Mouse (Mus musculus) urinary bladder, postnatal 36 days (tissue): ENCODE results near the gene Tanc1.

ENCODE experiments used
- DNase-seq, 2 experiments: peaks; one replicate each; pipeline ENCODE4 v3.0.0; 2022; ENCODE audit warnings: low spot score in 2 of 2, mixed read lengths in 1 of 2

Gene Tanc1

DNA sequence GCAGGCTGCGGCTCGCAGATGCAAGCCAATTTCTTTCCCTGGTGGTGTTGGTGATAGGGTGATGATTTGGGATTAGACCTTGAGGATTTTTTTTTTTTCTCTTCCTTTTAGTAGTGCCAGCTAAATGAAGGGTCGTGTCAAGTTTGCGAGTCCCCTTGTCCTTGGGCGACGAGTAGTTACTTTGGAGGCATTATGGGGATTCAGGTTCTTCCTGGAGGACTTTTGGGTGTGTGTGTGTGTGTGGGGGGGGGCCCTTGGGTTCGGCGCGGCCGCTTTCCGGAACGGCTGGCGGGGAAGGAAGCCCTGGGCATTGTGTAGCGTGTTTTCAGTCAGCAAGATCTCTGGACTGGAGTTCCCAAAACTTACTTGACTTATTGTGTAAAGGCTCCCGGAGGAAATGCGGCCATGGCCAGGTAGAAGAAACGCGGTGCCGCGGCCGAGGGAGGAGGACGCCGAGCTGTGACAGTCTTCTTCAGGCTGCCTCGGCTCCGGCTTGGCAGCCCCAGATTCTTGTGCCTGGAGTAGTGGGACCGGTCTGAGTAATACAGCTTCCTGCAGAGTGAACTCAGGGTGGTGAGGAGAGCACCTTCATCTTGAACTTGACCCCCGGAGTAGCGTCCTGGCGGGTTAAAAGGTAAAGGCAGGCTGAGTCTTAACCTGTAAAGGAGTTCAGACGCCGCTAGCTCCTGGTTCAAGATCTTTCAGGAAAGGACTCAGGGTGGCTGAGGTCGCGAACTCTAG is 1.1 kb downstream of the Tanc1 start:
- DNase-seq: peak; percentile 40 to 44

DNA sequence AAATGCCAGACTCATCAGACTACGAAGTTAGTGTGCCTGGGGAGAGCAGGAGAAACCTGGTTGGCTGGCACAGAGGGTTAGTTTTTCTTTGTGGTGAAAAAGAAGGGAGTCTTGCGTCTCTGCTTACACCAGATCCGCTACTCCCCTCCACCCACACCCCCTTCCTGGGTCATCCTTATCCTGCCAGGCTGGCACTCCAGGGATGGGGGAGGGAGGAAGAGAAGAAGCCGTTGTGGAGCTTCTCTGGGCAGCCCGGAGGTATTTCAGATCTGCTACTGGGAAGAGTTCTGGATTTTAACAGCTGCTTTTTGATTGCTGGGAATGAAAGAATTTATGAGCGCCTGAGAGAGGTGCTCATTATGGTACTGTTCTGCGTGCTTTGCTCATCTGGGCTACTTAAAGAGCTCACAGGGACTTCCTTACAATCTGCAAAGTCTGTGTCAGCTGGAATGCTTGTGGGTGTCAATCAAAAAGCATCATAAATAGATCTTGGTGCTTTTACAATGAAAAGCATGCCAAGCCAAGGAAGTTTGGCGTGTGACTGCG is 1.7 kb downstream of the Tanc1 start:
- DNase-seq: no peak

DNA sequence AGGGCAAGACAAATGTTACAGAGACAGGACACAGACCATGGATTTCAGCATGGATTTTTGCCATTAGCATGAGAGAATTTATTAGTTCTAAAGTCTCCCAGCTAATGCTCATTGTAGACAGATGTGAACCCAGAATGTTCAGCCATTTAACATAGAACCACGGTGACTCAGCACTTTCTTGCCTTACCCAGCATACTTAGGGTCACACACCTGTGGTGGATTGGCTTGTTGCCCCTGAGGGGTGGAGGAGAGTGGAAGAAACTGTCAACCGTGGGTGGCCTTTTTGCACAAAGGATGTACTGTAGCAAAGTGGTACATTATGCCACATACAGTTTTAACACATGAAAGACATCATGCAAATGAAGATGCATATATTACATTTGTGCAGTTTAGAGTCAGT is 5.0 kb downstream of the Tanc1 start:
- no peak for DNase-seq

DNA sequence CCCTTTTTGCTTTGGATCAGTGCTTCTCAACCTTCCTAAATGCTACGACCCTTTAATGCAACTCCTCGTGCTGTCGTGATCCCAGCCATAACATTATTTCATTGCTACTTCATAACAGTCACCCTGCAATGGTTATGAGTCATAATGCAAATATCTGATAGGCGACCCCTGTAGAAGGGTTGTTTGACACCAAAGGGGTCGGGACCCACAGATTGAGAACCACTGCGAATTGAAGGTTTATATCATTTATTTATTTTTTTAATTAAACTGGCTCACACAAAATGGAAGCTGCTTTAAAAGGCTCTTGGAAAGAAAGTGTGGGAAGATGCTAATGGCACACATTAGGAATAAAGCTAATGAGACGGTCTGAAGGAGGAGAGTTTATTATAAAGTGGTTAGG is 7.2 kb downstream of the Tanc1 start:
- DNase-seq: no peak

DNA sequence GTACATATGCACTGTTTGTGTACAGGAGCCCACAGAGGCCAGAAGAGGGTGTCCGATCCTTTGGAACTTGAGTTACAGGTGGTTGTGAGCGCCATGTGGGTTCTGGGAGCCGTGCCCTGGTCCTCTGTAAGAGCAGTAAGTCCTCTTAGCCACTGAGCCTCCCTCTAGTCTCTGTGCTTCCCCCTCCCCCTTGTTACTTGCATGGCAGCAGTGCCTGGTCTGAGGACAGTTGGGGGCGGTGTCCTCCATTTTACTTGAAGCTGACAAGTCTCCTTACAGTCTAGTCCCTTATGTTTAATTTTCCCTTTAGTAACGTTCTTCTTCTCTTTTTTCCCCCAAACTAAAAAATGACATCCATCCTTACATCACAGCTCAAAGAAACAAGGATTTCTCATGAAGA is 8.8 kb downstream of the Tanc1 start:
- DNase-seq: no peak

DNA sequence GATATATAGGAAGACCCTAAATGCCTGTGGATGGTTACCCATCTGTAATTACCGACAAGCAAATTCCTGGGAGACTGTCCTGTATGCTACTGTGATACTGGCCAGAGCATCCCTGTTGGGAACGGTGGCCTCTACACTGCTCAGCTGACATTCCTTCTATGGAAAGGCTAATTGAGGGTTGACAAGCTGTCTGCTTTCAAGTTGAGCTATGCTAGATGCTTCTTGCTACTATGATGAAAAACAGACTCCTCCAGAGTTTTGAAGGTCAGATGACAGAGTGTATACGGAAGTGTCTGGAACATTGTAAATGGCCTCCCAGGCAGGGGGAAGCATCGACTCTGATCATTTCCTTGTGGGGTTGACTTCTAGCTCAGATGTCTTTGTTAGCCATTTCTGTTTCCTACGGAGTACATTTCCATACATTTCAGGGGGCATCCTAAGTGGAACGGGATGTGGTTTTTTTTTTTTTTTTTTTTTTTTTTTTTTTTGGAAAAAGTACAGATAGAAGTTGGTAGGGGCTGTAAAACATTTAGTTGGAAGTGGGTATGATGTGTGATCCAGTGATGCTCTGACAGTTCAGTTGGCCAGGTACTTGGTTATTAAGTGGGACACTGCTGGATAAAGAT is 10.8 kb downstream of the Tanc1 start:
- no peak for DNase-seq

DNA sequence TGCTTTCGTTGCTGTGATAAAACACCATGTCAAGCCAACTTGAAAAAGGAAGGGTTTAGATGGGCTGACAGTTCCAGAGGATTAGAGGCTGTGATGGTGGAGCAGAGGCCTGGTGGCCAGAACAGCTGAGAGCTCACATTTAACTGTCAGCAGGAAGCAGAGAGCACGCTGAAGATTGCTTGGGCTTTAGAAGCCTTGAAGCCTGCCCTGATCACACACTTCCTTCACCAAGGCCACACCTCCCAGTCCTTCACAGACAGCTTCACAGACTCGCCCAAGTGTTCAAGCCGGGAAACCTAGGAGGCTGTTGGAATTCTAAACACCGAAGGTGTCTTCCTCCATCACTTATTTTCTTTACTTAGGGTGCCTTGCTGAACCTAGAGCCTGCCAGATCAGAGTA is 12.0 kb downstream of the Tanc1 start:
- no peak for DNase-seq

DNA sequence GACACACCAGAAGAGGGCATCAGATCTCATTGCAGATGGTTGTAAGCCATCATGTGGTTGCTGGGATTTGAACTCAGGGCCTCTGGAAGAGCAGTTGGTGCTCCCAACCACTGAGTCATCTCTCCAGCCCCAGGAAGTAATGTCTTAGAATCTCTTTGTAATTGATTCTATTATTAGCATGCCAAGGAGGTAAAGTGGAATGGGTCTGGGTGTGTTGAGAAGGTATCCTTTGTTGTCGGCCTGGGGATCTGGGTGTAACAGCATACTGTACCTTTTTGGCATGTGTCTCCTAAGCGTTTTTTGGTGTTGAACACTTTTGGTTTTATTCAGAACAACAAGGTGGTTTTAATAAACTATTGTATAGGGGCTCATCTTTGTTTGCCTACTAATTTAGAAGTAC is 13.6 kb downstream of the Tanc1 start:
- DNase-seq: no peak

DNA sequence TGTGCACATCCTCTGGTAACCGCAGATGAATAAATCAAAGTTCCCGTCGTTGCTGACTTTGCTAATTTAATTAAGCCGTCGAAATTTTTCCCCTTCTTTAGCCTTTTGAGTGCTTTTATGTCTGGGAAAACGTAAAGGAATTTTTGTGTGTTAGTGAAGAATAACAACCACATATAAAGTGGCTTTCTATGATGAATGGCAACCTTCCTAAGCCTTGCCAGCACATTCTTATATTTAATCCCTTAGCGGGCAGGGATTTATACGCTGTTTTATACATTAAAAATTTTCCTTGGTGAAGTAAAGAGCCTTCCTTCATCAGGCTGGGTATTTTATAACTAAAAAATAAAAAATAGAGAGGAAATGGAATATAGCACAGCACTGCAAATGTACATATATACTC is 14.1 kb downstream of the Tanc1 start:
- DNase-seq: no peak

DNA sequence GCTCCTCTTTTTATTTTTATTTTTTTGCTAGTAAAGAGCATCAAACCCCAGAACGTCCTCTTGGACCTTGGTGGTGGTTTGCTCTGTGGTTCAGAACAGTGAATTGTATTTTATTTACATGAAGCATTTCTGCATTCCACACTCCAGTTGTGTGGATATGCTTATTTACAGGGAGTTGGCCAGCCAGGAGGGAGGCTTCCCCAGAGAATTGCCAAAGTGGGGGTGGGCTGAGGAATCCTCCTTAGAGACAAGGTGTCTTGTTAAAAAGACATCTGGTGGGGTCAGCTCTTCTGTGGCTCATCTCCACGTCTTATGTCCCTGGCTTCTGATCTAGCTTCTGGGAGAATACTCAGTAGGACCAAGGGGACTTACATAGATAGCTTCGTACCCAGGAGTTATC is 14.6 kb downstream of the Tanc1 start:
- DNase-seq: no peak

DNA sequence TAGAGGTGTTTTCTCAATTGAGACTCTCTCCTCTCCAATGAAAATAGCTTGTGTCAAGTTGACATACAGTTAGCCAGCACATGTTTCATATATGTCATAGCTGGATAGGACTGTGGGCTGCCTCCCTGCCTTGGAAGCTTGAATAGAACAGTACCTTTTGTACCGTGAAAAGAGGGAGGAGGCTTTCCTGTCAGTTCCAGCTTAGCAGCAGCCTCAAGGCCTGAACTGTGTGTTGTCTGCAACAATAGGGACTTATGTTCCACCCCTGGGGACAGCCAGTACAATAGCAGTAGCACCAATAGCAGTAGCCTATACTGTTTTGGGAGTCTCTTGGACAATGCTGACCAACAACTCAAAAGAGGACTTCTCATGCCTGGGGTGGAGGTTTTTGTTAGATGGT is 15.7 kb downstream of the Tanc1 start:
- DNase-seq: no peak

DNA sequence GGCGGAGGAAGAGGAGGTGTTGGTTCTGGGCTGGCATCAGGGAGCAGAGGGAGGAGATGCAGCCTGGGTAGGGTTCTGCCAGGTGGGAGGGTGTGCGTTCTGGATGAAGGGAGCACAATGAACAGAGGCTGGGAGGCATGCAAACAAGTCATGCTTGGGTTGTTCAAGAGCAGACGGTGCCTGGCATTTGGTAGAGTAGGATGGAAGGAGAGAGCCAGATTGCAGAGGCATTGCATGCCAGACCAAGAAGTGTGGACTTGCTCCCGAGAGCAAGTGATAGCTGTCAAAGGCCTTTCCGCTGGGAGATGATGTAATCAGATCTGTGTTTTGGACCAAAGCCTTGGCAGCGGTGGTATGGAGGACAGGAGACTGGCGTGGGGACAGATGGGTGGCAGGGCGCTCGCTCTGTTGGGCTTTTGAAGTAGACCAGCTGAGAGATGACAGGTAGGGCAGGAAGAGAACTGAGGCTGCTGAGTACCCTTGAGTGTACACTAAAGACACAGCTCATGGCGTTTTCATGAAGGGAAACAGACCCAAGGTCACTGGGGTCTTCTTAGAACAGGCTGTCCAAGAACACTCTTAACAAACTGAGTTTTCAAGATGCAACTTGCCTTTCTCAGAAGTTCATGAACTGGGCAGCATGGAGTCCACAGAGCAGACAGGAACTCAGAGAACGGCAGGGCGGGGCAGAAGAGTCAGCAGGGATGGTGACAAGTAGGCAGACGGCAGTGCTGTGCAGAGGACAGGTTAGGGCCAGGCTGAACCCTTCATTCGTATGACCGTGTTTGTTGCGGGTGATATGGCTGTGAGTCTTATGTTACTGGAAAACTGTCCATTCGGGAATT is 16.4 kb downstream of the Tanc1 start:
- DNase-seq: peak; percentile 14 to 57

DNA sequence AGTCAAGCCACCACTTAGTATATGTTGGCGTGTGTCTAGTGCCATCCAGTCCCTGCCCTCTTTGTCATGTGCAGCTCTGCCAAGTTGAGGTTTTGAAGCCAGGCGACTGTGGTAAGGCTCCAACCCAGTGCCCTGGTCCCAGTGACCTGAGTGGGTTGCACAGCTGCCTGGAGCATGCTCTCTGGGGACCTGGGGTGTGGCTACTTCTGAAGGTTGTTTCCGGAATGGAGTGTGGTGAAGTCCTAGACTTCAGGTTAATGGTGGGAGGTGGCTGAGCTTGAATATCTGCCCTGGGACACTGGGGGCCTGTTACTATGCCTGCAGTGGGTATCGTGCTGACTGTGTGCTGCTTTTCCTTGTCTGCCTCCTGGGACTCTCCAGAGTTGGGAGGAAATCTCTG is 18.0 kb downstream of the Tanc1 start:
- DNase-seq: peak in 1 of 2 experiments; percentile 45

DNA sequence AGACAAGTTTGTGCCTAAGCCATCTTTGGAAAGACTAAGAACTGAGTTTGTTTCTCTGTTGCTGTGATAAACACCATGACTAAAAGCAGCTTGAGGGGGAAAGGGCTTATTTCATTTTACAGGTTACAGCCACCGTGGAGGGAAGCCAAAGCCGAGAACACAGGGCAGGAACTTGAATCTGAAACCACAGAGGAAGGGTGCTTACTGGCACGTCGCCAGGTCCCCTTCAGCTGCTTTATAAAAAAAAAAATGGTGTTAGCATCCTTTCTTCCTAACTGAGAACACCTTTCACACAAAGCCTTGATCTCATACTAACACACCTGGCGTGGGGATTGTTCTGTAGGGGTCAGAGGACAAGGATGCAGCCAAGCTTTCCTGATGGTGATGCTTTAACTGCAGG is 19.6 kb downstream of the Tanc1 start:
- DNase-seq: no peak

DNA sequence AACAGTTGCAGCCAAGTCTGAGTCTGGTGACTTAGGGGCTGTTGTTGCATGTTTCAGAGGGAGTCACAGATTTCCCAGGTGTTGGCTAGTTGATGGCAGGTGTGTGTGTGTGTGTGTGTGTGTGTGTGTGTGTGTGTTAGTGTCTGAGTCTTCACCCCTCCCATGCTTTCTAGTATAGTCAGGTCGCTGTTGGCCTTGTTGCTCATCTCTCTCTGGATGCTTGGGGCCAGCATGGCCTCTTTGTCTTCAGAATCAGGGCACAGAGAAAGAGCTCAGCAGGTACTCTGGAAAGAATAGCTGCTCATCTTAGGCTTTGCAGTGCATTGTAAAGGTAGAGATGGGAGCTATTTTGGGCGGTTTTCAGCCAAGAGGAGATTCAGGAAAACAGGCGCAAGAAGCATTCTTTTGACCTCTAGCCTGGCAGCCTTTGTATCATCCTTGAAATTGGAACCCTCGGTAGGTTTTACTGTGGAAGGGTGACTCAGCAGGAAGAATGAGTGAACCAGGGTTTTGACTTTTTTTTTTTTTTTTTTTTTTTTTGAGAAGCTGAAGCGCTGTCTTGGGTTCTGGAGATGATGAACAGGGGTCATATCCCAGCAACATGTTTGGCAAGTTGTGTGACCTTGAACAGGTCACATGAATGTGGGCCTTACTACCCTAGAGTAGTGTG is 22.1 kb downstream of the Tanc1 start:
- DNase-seq: no peak

DNA sequence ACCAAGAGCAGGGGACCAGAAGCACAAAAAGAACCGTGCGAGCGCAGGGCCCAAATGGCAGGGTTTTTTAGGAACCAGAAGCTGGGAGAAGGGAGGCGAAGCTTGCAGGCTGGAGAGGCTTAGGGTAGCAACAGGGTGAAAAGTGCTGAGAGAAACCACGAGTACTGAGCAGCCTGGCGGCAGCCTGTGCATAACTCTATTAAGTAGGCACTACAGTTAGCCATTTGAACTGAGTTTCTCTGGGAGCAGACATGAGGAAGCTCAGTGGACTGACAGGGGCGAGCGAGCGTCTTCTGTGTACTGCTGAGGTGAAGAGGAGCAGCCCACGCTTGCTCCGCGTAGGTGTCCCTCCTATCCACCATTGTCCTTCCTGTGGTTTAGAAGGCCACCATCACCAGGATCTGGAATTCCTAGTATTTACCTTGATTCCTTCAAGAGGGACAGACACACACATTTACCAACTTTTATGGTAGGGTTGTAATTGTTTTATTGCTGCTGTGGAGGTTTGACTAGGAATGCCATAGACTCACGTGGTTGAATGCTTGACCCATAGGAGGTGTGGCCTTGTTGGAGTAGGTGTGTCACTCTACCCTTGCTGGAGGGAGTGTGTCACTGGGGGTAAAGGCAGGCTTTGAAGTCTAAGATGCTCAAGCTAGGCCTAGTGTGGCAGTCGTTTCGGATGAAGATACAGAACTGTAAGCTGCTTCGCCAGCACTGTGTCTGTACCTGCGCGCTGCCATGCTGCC is 25.4 kb downstream of the Tanc1 start:
- no peak for DNase-seq

DNA sequence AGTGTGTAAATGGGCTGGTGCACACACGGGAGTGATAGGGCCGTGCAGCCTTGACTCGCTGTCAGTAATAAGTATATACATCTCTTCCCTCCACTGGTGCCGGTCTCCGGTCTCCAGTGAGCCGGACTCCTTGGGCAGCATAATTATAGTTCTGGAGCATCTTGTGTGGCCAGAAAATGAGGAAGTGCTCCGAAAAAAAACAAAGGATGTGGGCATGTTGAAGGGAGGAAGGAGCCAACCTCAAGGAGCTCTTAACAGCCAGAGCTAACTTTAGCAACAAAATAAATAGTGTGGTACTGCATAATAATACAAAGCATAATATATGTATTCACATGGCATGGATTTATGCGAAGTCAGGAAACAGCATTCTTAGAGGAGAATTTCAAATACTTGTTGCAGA is 30.9 kb downstream of the Tanc1 start:
- no peak for DNase-seq

DNA sequence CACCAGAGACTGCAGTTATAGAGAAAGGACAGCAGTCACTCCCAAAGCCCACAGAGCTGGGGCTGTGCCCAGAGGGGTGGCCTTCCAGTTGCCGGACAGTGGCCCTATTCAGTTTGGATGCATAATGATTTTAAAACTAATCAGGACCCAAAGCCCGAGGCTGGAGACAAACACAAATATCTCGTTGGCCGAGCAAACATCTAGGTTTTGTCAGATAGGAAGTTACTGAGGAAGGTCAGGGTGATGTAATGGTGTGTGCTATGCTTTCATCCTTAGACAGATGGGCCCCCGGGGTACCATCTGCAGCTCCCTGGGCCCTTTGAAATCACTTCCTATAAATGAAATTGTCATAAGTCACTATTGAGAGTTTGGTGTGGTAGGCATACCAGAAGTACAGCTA is 33.0 kb downstream of the Tanc1 start:
- DNase-seq: no peak

DNA sequence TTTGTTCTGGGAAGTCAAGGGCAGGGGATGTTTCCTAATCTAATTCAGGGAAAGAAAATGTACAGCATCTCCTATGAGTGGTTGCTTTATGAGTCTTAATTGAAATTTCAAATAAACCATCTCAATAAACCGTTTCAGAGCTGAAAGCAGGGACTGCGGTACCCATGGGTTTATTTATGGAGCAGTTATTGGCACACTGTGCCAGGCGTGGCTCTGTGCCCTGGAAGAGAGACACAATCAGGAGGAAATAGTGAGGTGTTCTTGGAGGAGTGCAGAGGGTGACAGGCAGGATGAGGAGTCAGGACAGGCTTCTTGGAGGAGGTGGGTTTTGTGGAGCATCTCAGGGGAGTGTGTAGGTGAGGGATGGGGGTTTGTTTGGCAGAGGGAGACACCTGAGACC is 33.7 kb downstream of the Tanc1 start:
- DNase-seq: peak in 1 of 2 experiments; percentile 9

DNA sequence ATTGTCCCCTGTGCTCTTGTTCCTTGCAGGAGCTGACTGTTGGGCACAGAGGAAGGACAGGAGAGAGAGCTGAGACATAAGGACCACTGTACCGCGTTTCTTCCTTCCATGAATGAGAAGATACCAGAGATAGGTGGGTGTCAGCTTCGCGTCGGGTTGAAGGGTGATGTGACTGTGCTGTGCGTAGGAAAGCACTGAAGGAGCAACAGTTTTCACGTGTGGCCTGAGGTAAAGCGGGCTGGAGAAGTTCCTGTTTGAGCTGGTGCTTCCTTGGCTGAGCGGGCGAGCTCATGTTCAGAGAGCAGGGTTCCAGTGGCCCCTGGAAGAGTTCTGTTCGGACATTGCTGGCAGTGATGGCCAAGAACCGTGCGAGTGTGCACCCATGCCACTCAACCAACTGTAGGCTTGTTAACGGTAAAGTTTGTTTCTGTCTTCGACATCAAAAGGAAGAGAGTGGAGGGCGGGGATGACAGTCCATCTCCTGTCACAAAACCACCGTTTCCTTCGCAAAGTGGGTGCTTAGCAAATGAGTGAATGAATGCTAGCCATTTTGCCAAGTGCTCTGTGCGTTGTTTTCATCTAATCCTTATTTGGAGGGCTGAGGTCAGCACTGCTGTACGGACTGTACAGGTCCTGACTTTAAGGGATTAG is 35.0 kb downstream of the Tanc1 start:
- no peak for DNase-seq

DNA sequence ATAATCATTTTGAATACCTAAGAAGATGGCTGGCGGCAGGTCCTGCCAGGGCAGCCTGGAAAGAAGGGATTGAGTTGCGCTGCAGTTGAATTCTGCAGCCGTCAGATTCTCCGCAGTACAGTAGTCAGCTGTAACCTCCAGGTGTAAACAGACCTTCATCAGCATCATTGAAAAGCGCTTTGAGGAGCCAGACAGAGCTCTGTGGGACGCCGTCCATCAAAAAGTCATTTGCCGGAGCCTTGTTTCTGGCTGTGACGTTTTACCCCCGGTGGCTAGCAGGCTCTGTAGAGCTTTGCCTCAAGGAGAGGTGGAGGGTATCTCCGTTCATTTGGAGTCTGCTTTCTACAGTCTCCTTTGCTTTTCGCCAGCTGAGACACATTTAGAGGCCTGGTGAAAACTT is 36.6 kb downstream of the Tanc1 start:
- DNase-seq: no peak
